Mouse (Mus musculus) heart, adult 2 months (tissue): ENCODE data around the gene Ttc23. TPM values are rescaled to one million over a fixed set of nuclear protein-coding genes. Genes with fewer than 3 reads are reported as not detected.

Source experiments
- DNase-seq, 2 experiments: peaks; one replicate each; pipeline ENCODE4 v3.0.0; 2021
- H3K27ac ChIP-seq: fragments of 200-600 bp; 2 replicates; pipeline ENCODE4 v1.8.1; 2022
- H3K27me3 ChIP-seq: fragments of 200-500 bp; 2 replicates; pipeline ENCODE4 v1.6.1; 2012; ENCODE audit warnings: mild to moderate bottlenecking, low read length, inconsistent platforms, mixed read lengths; ENCODE audit not compliant: control insufficient read depth, insufficient read depth
- H3K36me3 ChIP-seq: fragments of 200-500 bp; 2 replicates; pipeline ENCODE4 v1.6.1; 2012; ENCODE audit warnings: low read length, inconsistent platforms; ENCODE audit not compliant: control insufficient read depth, insufficient read depth
- H3K4me1 ChIP-seq: fragments of 200-500 bp; 2 replicates; pipeline ENCODE4 v1.6.1; 2011; ENCODE audit warnings: low read length; ENCODE audit not compliant: control insufficient read depth, insufficient read depth
- H3K4me3 ChIP-seq: fragments of 200-600 bp; 2 replicates; pipeline ENCODE4 v1.8.1; 2022
- H3K79me2 ChIP-seq: fragments of 200-500 bp; replicated peaks from 2 replicates; pipeline ENCODE4 v1.6.1; 2012; ENCODE audit warnings: mild to moderate bottlenecking, inconsistent platforms, low read length, moderate library complexity, mixed read lengths; ENCODE audit not compliant: control insufficient read depth, insufficient read depth
- H3K9ac ChIP-seq: fragments of 200-500 bp; 2 replicates; pipeline ENCODE4 v1.6.1; 2012; ENCODE audit warnings: low read depth, mild to moderate bottlenecking, control low read depth, inconsistent platforms, low read length, mixed read lengths
- CTCF ChIP-seq: fragments of 200-600 bp; IDR thresholded peaks from 2 replicates; pipeline ENCODE4 v1.8.1; 2022; ENCODE audit warnings: antibody characterized with exemption, mild to moderate bottlenecking, moderate library complexity
- EP300 ChIP-seq: fragments of 200-500 bp; IDR thresholded peaks from 2 replicates; pipeline ENCODE4 v1.6.1; 2011; ENCODE audit warnings: low read depth, low read length, control low read depth; ENCODE audit not compliant: insufficient read depth
- POLR2A ChIP-seq: fragments of 200-500 bp; IDR thresholded peaks from 2 replicates; pipeline ENCODE4 v1.6.1; 2011; ENCODE audit warnings: mild to moderate bottlenecking, low read depth, low read length, control low read depth; ENCODE audit not compliant: insufficient read depth
- WGBS: fragments of 180-500 bp; shearing (Covaris S2); methylation state at CpG from one replicate; pipeline ENCODE4 v1.1.7; 2018; 5-methylcytosine and 5-hydroxymethylcytosine counted together
- intact Hi-C: fragments of 180-260 bp; cut with DNase I; formaldehyde crosslinking; loops from one replicate; pipeline ENCODE4 v1.15.1; 2025
- polyA plus RNA-seq: library from polyadenylated mRNA; depleted of rRNA; stranded (reverse); fragments of >200 nt; gene quantifications from 2 replicates; pipeline ENCODE4 v1.2.3, GENCODE M21; 2012
- total RNA-seq, 2 experiments: library from RNA; stranded (reverse); gene quantifications; 2 replicates each; pipeline ENCODE4 v1.2.3; 2021

Gene Ttc23
- total and polyA plus RNA-seq, 3 experiments, result 3.6 to 20.7 (median 18.6) TPM

- TF ChIP-seq POLR2A (no peak), CTCF (no peak), EP300 (no peak)
- peak in 1 of 2 experiments; percentile 33 for DNase-seq
- Histone ChIP-seq H3K4me1 (peaks cover 12% of the 10 kb centered on the region), H3K27ac (peak overlapping the region; percentile 71), H3K27me3 (no peaks in the 10 kb centered on the region), H3K79me2 (no peaks in the 10 kb centered on the region), H3K36me3 (no peaks in the 10 kb centered on the region), H3K9ac (no peak overlapping the region), H3K4me3 (no peak overlapping the region)
- 35% methylated on average over 5 of the region's 5 CpGs for WGBS
- intact Hi-C loops, result loop anchor here (2.0 kb wide), 1 partner anchor 16 kb away; no protein-coding TSS in a partner anchor
These were observed 93.6 kb downstream of the Ttc23 start for GRCm38 (mm10) chr7:67740796-67741195.

- no peaks in the 10 kb centered on the region for H3K27me3 ChIP-seq
- intact Hi-C loops, result loop anchor here (2.0 kb wide), 1 partner anchor 17 kb away; no protein-coding TSS in a partner anchor
- H3K4me3 ChIP-seq, result no peak overlapping the region
- peaks cover 12% of the 10 kb centered on the region for H3K4me1 ChIP-seq
- peak in 1 of 2 experiments; percentile 34 for DNase-seq
- 42% methylated on average over 7 of the region's 7 CpGs for whole genome bisulfite sequencing
- no peaks in the 10 kb centered on the region for H3K36me3 ChIP-seq
- H3K79me2 ChIP-seq, result no peaks in the 10 kb centered on the region
- H3K27ac ChIP-seq, result peak overlapping the region; percentile 71
- no peak for TF ChIP-seq CTCF
- no peak for TF ChIP-seq POLR2A
- TF ChIP-seq EP300, result no peak
- no peak overlapping the region for H3K9ac ChIP-seq
These were observed 94.5 kb downstream of the Ttc23 start for GRCm38 (mm10) chr7:67741706-67742105.

GRCm38 (mm10) chr7:67747731-67748305 lies 100.6 kb downstream of the Ttc23 start:
- Histone ChIP-seq H3K4me3 (no peak overlapping the region), H3K27ac (no peak overlapping the region), H3K4me1 (peaks cover 3% of the 10 kb centered on the region; the same call in 1 of the 2 replicates), H3K9ac (no peak overlapping the region), H3K79me2 (no peaks in the 10 kb centered on the region), H3K36me3 (no peaks in the 10 kb centered on the region), H3K27me3 (no peaks in the 10 kb centered on the region)
- 92% methylated on average over 4 of the region's 4 CpGs for WGBS
- no peak for DNase-seq
- intact Hi-C loops, result no loop called here
- TF ChIP-seq EP300 (no peak), CTCF (no peak)

GRCm38 (mm10) chr7:67749441-67750239 lies 102.4 kb downstream of the Ttc23 start:
- TF ChIP-seq EP300 (no peak), CTCF (no peak), POLR2A (no peak)
- Histone ChIP-seq H3K27me3 (no peaks in the 10 kb centered on the region), H3K4me3 (no peak overlapping the region), H3K4me1 (peaks cover 4% of the 10 kb centered on the region), H3K27ac (no peak overlapping the region), H3K79me2 (no peaks in the 10 kb centered on the region), H3K36me3 (no peaks in the 10 kb centered on the region; the same call in 1 of the 2 replicates), H3K9ac (no peak overlapping the region; the same call in 1 of the 2 replicates)
- peak in 1 of 2 experiments; percentile 23 for DNase-seq
- 78% methylated on average over 4 of the region's 4 CpGs for WGBS
- intact Hi-C loops, result no loop called here

- Histone ChIP-seq H3K27me3 (no peaks in the 10 kb centered on the region), H3K4me1 (peaks cover 6% of the 10 kb centered on the region), H3K9ac (no peak overlapping the region), H3K36me3 (no peaks in the 10 kb centered on the region; the same call in 1 of the 2 replicates), H3K79me2 (no peaks in the 10 kb centered on the region), H3K4me3 (no peak overlapping the region), H3K27ac (peak overlapping the region; percentile 43)
- intact Hi-C loops, result no loop called here
- no peak for TF ChIP-seq POLR2A
- TF ChIP-seq EP300, result no peak
- TF ChIP-seq CTCF, result no peak
- peak; percentile 60 to 76 for DNase-seq
- 44% methylated on average over 11 of the region's 11 CpGs for WGBS
These were observed 107.4 kb downstream of the Ttc23 start for GRCm38 (mm10) chr7:67754606-67755005.

- Histone ChIP-seq H3K36me3 (no peaks in the 10 kb centered on the region; the same call in 1 of the 2 replicates), H3K27ac (no peak overlapping the region), H3K4me1 (peaks cover 3% of the 10 kb centered on the region), H3K27me3 (no peaks in the 10 kb centered on the region), H3K4me3 (no peak overlapping the region), H3K9ac (no peak overlapping the region), H3K79me2 (no peaks in the 10 kb centered on the region)
- intact Hi-C loops, result no loop called here
- DNase-seq, result no peak
- TF ChIP-seq POLR2A, result no peak
- TF ChIP-seq CTCF, result no peak
- WGBS, result 95% methylated on average over 7 of the region's 7 CpGs
These were observed 108.2 kb downstream of the Ttc23 start for GRCm38 (mm10) chr7:67755366-67755765.
